Mouse (Mus musculus) stomach, postnatal 0 days (tissue): ENCODE data around the gene Csk.

Experiments used
- CTCF ChIP-seq: IDR thresholded peaks from 2 replicates; pipeline ENCODE4 v1.5.1; 2016; ENCODE audit warnings: antibody characterized with exemption, low read depth, mild to moderate bottlenecking, moderate library complexity
- EP300 ChIP-seq: optimal IDR thresholded peaks from 2 replicates; pipeline ENCODE3; 2016; ENCODE audit warnings: antibody characterized with exemption

- TF ChIP-seq CTCF, result no peak
- TF ChIP-seq EP300, result no peak
Measured at GRCm38 (mm10) chr9:57641022-57641421, 12.4 kb downstream of the Csk start.
